Mouse (Mus musculus): ENCODE results near the gene Gm36864. TPM values are rescaled to one million over a fixed set of nuclear protein-coding genes. Genes with fewer than 3 reads are reported as not detected.
"Not testable (repeated sequence)": the region's sequence is repeated elsewhere in the genome, so short reads cannot be mapped to it uniquely, and the experiment has no call there.

The Gm36864 gene
- not detected in 2 replicates for polyA plus RNA-seq (2015; fragmentation: Nextera tagmentation; extraction: Ambion mirVana)

DNA sequence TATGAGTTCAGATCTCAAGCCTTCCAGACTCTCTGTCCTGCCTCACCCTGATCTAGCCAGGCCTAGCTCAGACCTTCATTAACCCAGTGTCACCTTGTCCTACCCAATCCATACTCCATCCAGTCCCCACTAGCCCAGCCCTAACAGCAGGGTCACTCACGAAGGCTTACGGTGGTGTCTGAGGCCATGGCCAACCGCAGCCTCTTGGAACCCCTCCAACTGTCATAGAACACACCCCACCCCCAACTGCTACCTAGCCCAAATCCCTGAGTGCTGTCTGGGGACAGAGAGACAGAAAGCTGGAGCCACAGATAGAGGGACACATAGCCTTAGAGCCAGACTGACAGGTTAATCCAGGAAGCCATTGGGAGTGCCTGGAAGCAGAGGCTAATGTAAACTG lies at the start of gene Gm36864:
Gene Gm36864, plus strand, starts transcription at position 269 of the 400 bp plus-strand sequence.
- Histone ChIP-seq H3K9ac (no peak within 1 kb of the TSS), H3K27ac (no peak within 1 kb of the TSS), H3K36me3 (ENCODE audit: poor library complexity, severe bottlenecking) (no peaks in the 10 kb centered on the region), H3K4me2 (no peak within 1 kb of the TSS), H3K4me3 (no peak within 1 kb of the TSS), H3K4me1 (no peaks in the 10 kb centered on the region), H3K9me3 (replicated peaks) (no peaks in the 10 kb centered on the region), H3K27me3 (0 out of 2 replicates have a peak, but pooled peaks cover 3% of the 10 kb centered on the region)
- WGBS: 80% methylated on average over 3 of the region's 3 CpGs
- no peak for ATAC-seq

DNA sequence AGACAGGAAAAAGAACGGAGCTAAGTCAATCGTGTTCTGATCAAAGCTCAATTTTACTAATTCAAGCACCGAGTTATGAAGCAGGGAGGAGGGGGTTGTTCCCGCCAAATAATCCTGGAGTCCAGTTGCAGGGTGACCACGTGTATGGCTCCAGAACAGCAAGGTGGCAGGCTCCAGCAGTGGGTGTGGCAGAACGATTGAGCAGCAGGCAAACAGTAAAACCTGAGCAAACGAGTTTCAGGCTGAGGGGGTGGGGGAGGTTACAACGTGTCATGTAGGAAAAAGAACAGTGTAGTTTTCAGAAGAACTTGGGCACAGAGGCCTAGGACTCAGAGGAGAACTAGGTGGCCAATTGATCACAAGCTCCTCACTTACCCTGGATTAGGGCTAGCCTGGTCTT lies 49.5 kb upstream of the Gm36864 start:
- H3K27me3 ChIP-seq; ATAC-seq; H3K4me2 ChIP-seq; H3K36me3 ChIP-seq (ENCODE audit: poor library complexity, severe bottlenecking); H3K27ac ChIP-seq; H3K9ac ChIP-seq; H3K9me3 ChIP-seq (replicated peaks); H3K4me3 ChIP-seq; H3K4me1 ChIP-seq: not testable (repeated sequence)
- 67% methylated on average over 8 of the region's 8 CpGs for WGBS

DNA sequence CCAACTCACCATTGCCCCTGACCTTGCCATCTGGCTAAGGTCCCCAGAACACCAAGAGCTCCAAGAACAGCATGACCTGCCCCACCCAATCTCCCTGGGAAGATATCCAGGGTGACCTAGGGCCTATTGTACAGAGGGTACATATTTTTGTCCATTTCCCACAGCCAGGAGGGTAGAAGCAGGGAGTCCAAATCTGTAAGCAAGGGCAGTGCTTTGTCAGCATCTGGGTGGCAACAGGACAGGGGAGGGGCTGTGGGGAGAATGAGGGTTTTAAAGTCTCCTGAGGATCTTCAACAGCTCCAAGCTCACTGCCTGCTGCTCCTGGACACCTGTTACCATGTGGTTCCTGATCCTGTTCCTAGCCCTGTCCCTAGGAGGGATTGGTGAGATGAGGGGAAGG lies 48.0 kb upstream of the Gm36864 start, which contains the start of gene Klk1b24:
Gene Klk1b24, plus strand, starts transcription at position 301 of the 400 bp plus-strand sequence.
- not testable (repeated sequence) for H3K9ac ChIP-seq, H3K4me2 ChIP-seq, H3K27ac ChIP-seq

DNA sequence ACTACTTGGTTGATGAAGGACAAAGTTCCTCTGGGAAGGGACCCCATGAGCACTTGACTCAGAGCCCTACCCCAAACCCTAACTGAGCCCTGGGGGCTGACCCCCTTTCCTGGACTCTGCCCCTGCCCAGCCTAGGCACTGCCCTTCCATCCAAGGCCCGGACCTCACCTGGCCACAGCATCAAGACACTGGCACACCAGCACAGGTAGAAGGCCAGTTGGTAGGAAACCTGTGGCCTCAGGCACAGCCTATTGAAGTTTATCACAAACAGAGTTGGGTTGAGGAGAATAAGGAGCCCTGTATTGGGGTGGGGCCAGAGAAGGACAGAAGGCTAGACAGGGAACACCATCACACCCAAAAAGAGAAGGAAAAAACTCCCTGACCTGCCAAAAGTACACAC lies 42.5 kb upstream of the Gm36864 start:
- H3K4me1 ChIP-seq; H3K9ac ChIP-seq; H3K4me2 ChIP-seq; H3K27me3 ChIP-seq; H3K4me3 ChIP-seq; H3K9me3 ChIP-seq (replicated peaks); H3K36me3 ChIP-seq (ENCODE audit: poor library complexity, severe bottlenecking); H3K27ac ChIP-seq; ATAC-seq: not testable (repeated sequence)
- WGBS: 69% methylated on average over 1 of the region's 1 CpGs

More for the DNA sequence above, 48.0 kb upstream of the Gm36864 start, which contains the start of gene Klk1b24:
- H3K9me3 ChIP-seq (replicated peaks); H3K27me3 ChIP-seq; H3K4me1 ChIP-seq; ATAC-seq; H3K4me3 ChIP-seq; H3K36me3 ChIP-seq (ENCODE audit: poor library complexity, severe bottlenecking): not testable (repeated sequence)

DNA sequence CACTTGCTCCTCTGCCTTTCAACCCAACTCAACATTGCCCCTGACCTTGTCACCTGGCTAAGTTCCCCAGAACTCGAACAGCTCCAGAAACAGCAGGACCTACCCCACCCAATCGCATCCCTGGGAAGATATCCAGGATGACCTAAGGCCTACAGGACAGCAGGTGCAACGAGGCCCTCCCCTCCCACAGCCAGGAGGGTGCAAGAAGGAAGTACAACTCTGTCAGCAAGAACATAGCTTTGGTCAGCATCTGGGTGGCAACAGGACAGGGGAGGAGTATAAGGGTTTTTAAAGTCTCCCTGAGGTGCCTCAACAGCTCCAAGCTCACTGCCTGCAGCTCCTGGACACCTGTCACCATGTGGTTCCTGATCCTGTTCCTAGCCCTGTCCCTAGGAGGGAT lies 38.1 kb upstream of the Gm36864 start, which contains the start of gene Klk1b3:
Gene Klk1b3, plus strand, starts transcription at position 301 of the 400 bp plus-strand sequence.
- H3K27me3 ChIP-seq: no peaks in the 10 kb centered on the region
- no peaks in the 10 kb centered on the region for H3K36me3 ChIP-seq (ENCODE audit: poor library complexity, severe bottlenecking)
- no peak within 1 kb of the TSS for H3K4me2 ChIP-seq
- no peak within 1 kb of the TSS for H3K27ac ChIP-seq
- WGBS: 79% methylated on average over 3 of the region's 3 CpGs
- H3K4me3 ChIP-seq: no peak within 1 kb of the TSS
- H3K9ac ChIP-seq: no peak within 1 kb of the TSS
- H3K9me3 ChIP-seq (replicated peaks): no peaks in the 10 kb centered on the region
- no peaks in the 10 kb centered on the region for H3K4me1 ChIP-seq
- ATAC-seq: no peak

DNA sequence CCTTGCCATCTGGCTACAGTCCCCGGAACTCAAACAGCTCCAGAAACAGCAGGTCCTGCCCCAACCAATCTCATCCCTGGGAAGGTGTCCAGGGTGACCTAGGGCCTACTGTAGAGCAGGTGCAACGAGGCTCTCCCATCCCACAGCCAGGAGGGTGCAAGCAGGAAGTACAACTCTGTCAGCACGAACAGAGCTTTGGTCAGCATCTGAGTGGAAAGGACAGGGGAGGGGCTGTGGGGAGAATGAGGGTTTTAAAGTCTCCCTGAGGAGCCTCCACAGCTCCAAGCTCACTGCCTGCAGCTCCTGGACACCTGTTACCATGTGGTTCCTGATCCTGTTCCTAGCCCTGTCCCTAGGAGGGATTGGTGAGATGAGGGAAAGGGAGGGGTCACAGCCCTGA lies 28.8 kb upstream of the Gm36864 start, which contains the start of gene Klk1b4:
Gene Klk1b4, plus strand, starts transcription at position 301 of the 400 bp plus-strand sequence.
- H3K27me3 ChIP-seq; H3K4me1 ChIP-seq; H3K9me3 ChIP-seq (replicated peaks); H3K9ac ChIP-seq; ATAC-seq; H3K36me3 ChIP-seq (ENCODE audit: poor library complexity, severe bottlenecking); H3K27ac ChIP-seq; H3K4me2 ChIP-seq; H3K4me3 ChIP-seq: not testable (repeated sequence)
- 46% methylated on average over 3 of the region's 3 CpGs for WGBS

DNA sequence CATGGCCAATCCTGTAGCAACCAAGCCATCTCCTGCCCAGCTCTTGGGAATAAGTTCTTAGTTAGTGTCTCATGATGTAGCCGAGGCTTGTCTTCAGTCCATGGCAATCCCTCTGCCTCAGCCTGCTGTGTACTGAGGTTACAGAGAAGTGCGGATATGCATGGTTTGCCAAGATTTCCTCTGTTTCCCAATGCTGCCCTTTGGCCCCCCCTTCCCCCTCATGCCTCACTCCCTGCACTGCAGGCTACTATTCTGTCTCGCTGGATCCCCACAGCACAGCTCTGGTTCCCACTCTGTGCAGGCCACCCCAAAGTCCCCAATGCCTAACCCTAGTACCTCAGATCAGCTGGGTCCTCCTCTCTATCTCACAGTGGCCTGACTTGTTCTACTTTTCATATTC lies 27.7 kb upstream of the Gm36864 start:
- Histone ChIP-seq H3K9me3 (replicated peaks) (no peaks in the 10 kb centered on the region), H3K27ac (no peak overlapping the region), H3K9ac (no peak overlapping the region), H3K4me2 (no peak overlapping the region), H3K36me3 (ENCODE audit: poor library complexity, severe bottlenecking) (no peaks in the 10 kb centered on the region), H3K27me3 (no peaks in the 10 kb centered on the region), H3K4me1 (no peaks in the 10 kb centered on the region), H3K4me3 (no peak overlapping the region)
- no peak for ATAC-seq
- 87% methylated on average over 3 of the region's 3 CpGs for WGBS

DNA sequence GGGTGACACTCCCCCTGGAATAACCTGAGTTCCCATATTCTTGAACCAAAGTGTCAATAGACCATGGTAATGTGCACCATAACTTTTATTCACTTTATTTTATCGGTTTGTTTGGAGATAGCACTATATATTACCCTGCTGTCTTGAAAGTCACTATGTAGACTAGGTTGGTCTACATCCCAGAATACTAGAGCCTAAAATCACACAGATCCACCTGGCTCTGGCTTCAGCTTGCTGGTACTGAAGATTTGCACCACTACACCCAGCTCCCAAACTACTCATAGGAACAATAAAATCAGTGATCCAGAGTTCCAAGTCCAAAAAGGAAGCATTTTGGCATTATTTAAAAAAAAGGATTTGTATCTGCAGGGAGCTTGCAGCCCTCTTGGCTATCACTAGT lies 20.3 kb upstream of the Gm36864 start, which contains the start of gene Klk1b5:
Gene Klk1b5, plus strand, starts transcription at position 301 of the 400 bp plus-strand sequence.
- ATAC-seq: no peak

DNA sequence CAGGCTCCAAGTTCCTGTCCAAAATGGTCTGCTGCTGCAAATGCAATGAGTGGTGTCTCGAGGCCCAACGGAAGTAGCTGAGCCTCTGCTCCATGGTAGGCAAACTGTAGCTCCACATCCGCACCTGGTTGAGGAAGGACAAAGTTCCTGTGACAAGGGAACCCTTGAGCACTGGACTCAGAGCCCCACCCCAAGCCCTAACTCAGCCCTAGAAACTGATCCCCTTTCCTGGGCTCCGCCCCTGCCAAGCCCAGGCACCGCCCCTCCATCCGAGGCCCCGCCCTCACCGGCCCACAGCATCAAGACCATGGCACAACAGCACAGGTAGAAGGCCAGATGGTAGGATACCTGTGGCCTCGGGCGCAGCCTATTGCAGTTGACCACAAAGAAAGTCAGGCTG lies 14.4 kb upstream of the Gm36864 start:
- not testable (repeated sequence) for H3K4me3 ChIP-seq; H3K4me1 ChIP-seq; ATAC-seq; H3K27ac ChIP-seq; H3K9ac ChIP-seq; H3K9me3 ChIP-seq (replicated peaks); H3K4me2 ChIP-seq; H3K27me3 ChIP-seq; H3K36me3 ChIP-seq (ENCODE audit: poor library complexity, severe bottlenecking)
- WGBS: 77% methylated on average over 8 of the region's 10 CpGs

More for the DNA sequence above, 20.3 kb upstream of the Gm36864 start, which contains the start of gene Klk1b5:
- Histone ChIP-seq H3K27ac (no peak within 1 kb of the TSS), H3K27me3 (no peaks in the 10 kb centered on the region), H3K9ac (no peak within 1 kb of the TSS), H3K36me3 (ENCODE audit: poor library complexity, severe bottlenecking) (no peaks in the 10 kb centered on the region), H3K9me3 (replicated peaks) (no peaks in the 10 kb centered on the region), H3K4me3 (no peak within 1 kb of the TSS), H3K4me2 (no peak within 1 kb of the TSS), H3K4me1 (no peaks in the 10 kb centered on the region)
- 82% methylated on average over 1 of the region's 1 CpGs for WGBS

DNA sequence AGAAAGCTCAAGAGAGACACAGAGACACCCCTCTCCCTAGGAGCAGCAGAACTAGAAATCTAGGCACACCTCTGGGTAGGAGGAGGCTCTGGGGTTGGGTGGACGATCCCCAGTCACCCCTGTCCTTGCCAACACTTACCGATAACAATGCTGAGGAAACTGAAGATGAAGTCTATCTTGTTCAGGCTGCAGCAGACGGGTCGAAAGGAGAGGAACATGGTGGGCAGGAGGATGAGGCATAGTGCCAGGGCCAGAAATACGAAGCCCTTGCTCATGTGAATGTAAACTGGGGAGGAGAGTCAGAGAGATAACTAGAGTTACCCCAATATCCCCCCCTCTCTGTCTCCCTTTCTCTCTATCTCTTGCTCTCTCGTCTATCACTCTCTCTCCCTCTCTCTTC lies 13.6 kb upstream of the Gm36864 start:
- not testable (repeated sequence) for H3K9ac ChIP-seq; H3K36me3 ChIP-seq (ENCODE audit: poor library complexity, severe bottlenecking); H3K9me3 ChIP-seq (replicated peaks); H3K4me3 ChIP-seq; H3K4me2 ChIP-seq; ATAC-seq; H3K4me1 ChIP-seq; H3K27me3 ChIP-seq; H3K27ac ChIP-seq
- 80% methylated on average over 6 of the region's 6 CpGs for WGBS

DNA sequence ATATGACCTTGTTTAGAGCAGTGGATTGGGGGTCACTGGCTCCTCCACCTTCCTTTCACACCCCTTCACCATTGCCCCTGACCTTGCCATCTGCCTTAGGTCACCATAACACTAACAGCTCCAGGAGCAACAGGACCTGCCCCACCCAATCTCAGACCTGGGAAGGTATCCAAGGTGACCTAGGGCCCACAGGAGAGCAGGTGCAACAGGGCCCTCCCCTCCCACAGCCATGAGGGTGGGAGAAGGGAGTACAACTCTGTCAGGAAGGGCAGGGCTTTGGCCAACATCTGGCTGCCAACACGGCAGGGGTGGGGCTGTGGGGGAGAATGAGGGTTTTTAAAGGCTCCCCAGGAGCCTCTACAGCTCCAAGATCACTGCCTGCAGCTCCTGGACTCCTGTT lies 10.9 kb upstream of the Gm36864 start, which contains the start of gene Klk1:
Gene Klk1, plus strand, starts transcription at position 285 of the 400 bp plus-strand sequence.
- Histone ChIP-seq H3K27me3 (no peaks in the 10 kb centered on the region), H3K4me3 (no peak within 1 kb of the TSS), H3K9ac (no peak within 1 kb of the TSS), H3K27ac (no peak within 1 kb of the TSS), H3K36me3 (ENCODE audit: poor library complexity, severe bottlenecking) (no peaks in the 10 kb centered on the region), H3K9me3 (replicated peaks) (no peaks in the 10 kb centered on the region), H3K4me1 (no peaks in the 10 kb centered on the region), H3K4me2 (no peak within 1 kb of the TSS)
- no peak for ATAC-seq
- 54% methylated on average over 1 of the region's 1 CpGs for WGBS

DNA sequence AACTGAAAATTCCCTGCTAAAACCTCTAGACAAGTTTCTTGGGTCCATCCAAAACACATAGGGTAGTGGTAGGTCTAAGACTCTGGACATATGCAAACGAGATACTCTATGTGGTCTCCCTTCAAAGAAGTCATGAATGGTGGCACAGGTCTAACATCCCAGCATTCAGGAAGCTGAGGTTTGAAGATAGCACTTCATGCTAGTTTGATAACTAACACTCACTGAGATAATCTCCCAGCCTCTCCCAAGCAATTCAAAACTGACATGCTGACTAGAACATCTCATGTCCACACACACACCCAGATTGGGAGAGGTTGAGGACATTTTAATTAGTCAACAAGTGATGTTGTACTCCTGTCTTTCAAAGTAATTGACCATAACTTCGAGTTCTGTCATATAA lies 3.9 kb downstream of the Gm36864 start:
- WGBS: 56% methylated on average over 2 of the region's 2 CpGs
- Histone ChIP-seq H3K4me3 (no peak overlapping the region), H3K4me2 (no peak overlapping the region), H3K9ac (no peak overlapping the region), H3K36me3 (ENCODE audit: poor library complexity, severe bottlenecking) (no peaks in the 10 kb centered on the region), H3K9me3 (replicated peaks) (no peaks in the 10 kb centered on the region), H3K4me1 (no peaks in the 10 kb centered on the region), H3K27me3 (0 out of 2 replicates have a peak, but pooled peaks cover 3% of the 10 kb centered on the region), H3K27ac (no peak overlapping the region)
- ATAC-seq: no peak

DNA sequence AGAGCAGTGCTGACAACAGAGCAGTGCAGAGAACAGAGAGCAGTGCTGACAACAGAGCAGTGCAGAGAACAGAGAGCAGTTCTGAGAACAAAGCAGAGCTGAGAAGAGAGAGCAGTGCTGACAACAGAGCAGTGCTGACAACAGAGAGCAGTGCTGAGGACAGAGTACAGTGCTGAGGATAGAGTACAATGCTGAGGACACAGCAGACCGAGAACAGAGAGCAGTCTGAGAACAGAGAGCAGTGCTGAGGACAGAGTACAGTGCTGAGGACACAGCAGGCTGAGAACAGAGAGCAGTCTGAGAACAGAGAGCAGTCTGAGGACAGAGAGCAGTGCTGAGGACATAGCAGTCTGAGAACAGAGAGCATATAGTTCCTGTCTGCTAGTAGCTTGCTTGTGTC lies 4.7 kb downstream of the Gm36864 start:
- no peak overlapping the region for H3K27ac ChIP-seq
- no peak for ATAC-seq
- H3K4me2 ChIP-seq: no peak overlapping the region
- H3K9ac ChIP-seq: no peak overlapping the region
- no peaks in the 10 kb centered on the region for H3K36me3 ChIP-seq (ENCODE audit: poor library complexity, severe bottlenecking)
- peaks cover 6% of the 10 kb centered on the region for H3K4me1 ChIP-seq
- 0 out of 2 replicates have a peak, but pooled peaks cover 3% of the 10 kb centered on the region for H3K27me3 ChIP-seq
- H3K9me3 ChIP-seq (replicated peaks): no peaks in the 10 kb centered on the region
- no peak overlapping the region for H3K4me3 ChIP-seq
- WGBS: 56% methylated on average over 1 of the region's 1 CpGs

Measured in forebrain, embryonic 13.5 days (tissue).